Mouse (Mus musculus) neural tube, embryonic 13.5 days (tissue): ENCODE measurements around the gene Irs3. TPM values are rescaled to one million over a fixed set of nuclear protein-coding genes. Genes with fewer than 3 reads are reported as not detected.

Experiments used
- ATAC-seq: fragments of 200-750 bp; cut with Nextera tagmentation; 2 replicates; pipeline ENCODE4 v1.8.0; 2017; ENCODE audit warnings: low read depth, mild to moderate bottlenecking, moderate TSS enrichment, moderate library complexity
- H3K27ac ChIP-seq: fragments of 300-500 bp; sonication (generic); replicated peaks from 2 replicates; pipeline ENCODE4 v1.5.1; 2015; ENCODE audit warnings: moderate library complexity, mild to moderate bottlenecking, inconsistent platforms
- H3K27me3 ChIP-seq: fragments of 300-500 bp; sonication (generic); 2 replicates; pipeline ENCODE4 v1.6.1; 2015; ENCODE audit warnings: mild to moderate bottlenecking, inconsistent platforms
- H3K36me3 ChIP-seq: fragments of 300-500 bp; sonication (generic); 2 replicates; pipeline ENCODE4 v1.6.1; 2015; ENCODE audit warnings: mild to moderate bottlenecking, inconsistent platforms
- H3K4me1 ChIP-seq: fragments of 300-500 bp; sonication (generic); replicated peaks from 2 replicates; pipeline ENCODE4 v1.6.1; 2015; ENCODE audit warnings: inconsistent platforms
- H3K4me2 ChIP-seq: fragments of 300-500 bp; sonication (generic); 2 replicates; pipeline ENCODE4 v1.6.1; 2015; ENCODE audit warnings: inconsistent platforms, mild to moderate bottlenecking, moderate library complexity
- H3K4me3 ChIP-seq: fragments of 300-500 bp; sonication (generic); 2 replicates; pipeline ENCODE4 v1.5.1; 2015; ENCODE audit warnings: mild to moderate bottlenecking, inconsistent platforms
- H3K9ac ChIP-seq: fragments of 300-500 bp; sonication (generic); 2 replicates; pipeline ENCODE4 v1.6.1; 2015; ENCODE audit warnings: moderate library complexity, mild to moderate bottlenecking, inconsistent platforms
- H3K9me3 ChIP-seq: fragments of 300-500 bp; sonication (generic); 2 replicates; pipeline ENCODE4 v1.6.1; 2016; ENCODE audit warnings: inconsistent platforms
- WGBS: fragments of 180-500 bp; shearing (Covaris S2); methylation state at CpG from one replicate; pipeline ENCODE4 v1.1.7; 2015; 5-methylcytosine and 5-hydroxymethylcytosine counted together
- polyA plus RNA-seq: library from polyadenylated mRNA; unstranded; fragments of >200 nt; fragmentation: Nextera tagmentation; extraction: Ambion mirVana; gene quantifications from 2 replicates; pipeline ENCODE4 v1.2.1, GENCODE M21; 2015

Irs3 gene
- polyA plus RNA-seq, 1 experiment from 2014 or later, result 0.20 TPM

DNA sequence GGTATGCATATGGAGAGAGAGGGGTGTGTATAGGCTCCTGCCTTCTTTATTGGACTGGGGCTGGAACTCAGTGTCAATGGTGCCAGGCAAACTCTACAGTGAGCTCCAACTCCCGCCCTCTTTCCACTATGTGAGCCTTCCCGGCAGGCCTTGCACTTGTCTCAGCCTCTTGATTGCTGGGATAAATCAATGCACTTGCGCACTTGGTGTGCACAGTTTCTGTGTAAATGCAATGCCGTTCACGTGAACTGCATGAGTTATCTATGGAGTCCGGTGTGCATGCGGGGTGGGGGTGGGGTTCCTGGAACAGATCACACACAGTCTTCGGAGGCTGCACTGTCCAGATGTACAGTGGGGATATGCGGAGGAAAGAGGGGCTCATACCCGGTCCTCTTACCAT lies 7.9 kb upstream of the Irs3 start:
- no peak overlapping the region for H3K4me3 ChIP-seq
- H3K9me3 ChIP-seq, result no peaks in the 10 kb centered on the region
- H3K9ac ChIP-seq, result no peak overlapping the region
- H3K4me2 ChIP-seq, result no peak overlapping the region
- H3K4me1 ChIP-seq, result peaks cover 17% of the 10 kb centered on the region
- 92% methylated on average over 10 of the region's 10 CpGs for WGBS
- peaks cover 28% of the 10 kb centered on the region for H3K36me3 ChIP-seq
- ATAC-seq, result no peak
- no peak overlapping the region for H3K27ac ChIP-seq
- no peaks in the 10 kb centered on the region for H3K27me3 ChIP-seq

DNA sequence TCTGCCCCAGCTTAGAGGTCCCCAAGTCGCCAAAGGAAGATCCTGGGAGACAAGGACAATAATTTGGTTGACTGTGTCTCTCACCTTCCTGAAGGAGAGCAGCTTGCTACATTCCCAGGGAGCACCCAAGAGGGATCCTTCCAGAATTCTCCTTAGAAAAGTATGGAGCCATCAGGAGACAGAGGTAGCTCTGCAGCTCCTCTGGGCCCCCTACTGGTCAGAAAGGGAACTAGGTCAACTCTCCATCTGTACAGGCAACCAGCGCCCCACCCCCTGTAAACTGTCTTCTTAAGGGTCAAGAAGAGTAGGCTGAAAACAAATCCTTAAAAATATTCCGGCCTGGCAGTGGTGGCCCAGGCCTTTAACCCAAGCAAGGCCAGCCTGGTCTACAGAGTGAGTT lies 7.0 kb upstream of the Irs3 start:
- no peak overlapping the region for H3K27ac ChIP-seq

DNA sequence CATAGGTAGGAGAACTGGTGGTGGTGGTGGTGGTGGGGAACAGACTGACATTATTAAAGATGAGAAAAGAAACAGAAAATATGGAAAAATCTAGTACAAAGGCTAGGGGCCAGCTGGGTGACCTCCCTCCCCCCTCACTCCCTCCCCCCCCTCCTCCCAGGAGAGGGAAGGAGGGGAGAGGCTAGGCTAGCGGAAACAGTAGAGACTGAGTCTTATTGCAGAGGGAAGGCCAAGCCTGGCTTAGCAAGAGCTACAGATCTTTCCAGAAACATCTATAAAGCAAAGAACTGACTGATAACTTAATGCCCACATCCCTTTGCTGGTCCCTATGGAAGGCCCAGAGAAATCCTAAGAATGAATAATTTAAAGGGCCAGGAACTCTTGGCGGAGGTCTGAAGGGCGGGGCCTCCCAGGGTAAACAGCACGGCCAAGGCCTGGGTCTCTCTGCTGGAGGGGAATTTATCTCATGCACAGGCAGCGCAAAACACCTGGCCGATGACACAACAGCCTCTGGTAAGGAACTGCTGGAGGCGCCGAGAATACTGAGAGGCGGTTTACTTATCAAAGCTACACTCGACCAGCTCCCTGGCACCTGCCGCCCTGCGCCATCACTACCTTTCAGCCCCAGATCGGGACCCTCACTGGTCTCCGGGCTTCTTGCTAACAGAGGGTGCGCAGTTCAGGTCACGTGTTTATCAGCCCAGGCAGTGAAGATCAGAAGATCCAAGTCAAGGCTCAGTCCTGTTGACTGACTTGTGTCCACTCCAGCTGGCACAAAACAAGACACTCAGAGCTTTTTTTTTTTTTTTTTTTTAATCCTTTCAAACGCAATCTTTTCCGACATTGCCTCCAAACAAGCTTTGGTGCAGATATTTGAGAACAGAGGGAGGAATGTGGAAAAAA lies 4.4 kb upstream of the Irs3 start:
- Histone ChIP-seq H3K27ac (no peak overlapping the region), H3K4me3 (no peak overlapping the region), H3K4me1 (peaks cover 32% of the 10 kb centered on the region), H3K9ac (no peak overlapping the region), H3K4me2 (peak overlapping the region; percentile 18; the same call in 1 of the 2 replicates), H3K9me3 (no peaks in the 10 kb centered on the region), H3K36me3 (peaks cover 18% of the 10 kb centered on the region), H3K27me3 (peaks cover 24% of the 10 kb centered on the region)
- WGBS, result 19% methylated on average over 18 of the region's 18 CpGs
- ATAC-seq, result no peak

More for the DNA sequence above, 7.0 kb upstream of the Irs3 start:
- H3K9me3 ChIP-seq, result no peaks in the 10 kb centered on the region
- no peaks in the 10 kb centered on the region for H3K27me3 ChIP-seq
- 27% methylated on average over 3 of the region's 3 CpGs for WGBS
- no peak overlapping the region for H3K4me2 ChIP-seq
- H3K4me1 ChIP-seq, result peaks cover 22% of the 10 kb centered on the region
- no peak overlapping the region for H3K9ac ChIP-seq
- H3K36me3 ChIP-seq, result peaks cover 23% of the 10 kb centered on the region
- no peak overlapping the region for H3K4me3 ChIP-seq
- no peak for ATAC-seq

DNA sequence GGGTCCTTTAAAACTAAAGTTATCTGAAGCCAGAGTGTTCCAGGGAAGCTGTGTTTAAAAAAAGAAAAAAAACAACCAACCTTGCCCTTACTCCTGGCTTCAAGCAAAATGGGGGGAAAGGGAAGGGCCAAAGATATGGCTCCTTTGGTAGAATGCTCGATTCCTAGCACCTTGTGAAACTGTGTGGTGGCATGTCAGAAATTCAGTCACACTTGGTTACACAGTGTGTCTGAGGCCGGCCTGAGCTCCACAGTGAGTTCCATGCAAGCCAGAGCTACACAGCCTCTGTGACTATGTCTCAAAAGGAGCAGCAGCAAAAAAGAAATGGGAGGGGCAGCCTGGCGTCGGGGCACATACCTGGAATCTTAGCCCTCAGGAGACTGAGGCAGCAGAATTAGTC lies 3.7 kb upstream of the Irs3 start:
- Histone ChIP-seq H3K4me1 (peaks cover 34% of the 10 kb centered on the region), H3K27ac (no peak overlapping the region), H3K36me3 (peaks cover 13% of the 10 kb centered on the region), H3K4me2 (no peak overlapping the region), H3K9ac (no peak overlapping the region), H3K9me3 (no peaks in the 10 kb centered on the region), H3K27me3 (peaks cover 31% of the 10 kb centered on the region), H3K4me3 (no peak overlapping the region)
- no peak for ATAC-seq
- WGBS, result 51% methylated on average over 4 of the region's 4 CpGs

DNA sequence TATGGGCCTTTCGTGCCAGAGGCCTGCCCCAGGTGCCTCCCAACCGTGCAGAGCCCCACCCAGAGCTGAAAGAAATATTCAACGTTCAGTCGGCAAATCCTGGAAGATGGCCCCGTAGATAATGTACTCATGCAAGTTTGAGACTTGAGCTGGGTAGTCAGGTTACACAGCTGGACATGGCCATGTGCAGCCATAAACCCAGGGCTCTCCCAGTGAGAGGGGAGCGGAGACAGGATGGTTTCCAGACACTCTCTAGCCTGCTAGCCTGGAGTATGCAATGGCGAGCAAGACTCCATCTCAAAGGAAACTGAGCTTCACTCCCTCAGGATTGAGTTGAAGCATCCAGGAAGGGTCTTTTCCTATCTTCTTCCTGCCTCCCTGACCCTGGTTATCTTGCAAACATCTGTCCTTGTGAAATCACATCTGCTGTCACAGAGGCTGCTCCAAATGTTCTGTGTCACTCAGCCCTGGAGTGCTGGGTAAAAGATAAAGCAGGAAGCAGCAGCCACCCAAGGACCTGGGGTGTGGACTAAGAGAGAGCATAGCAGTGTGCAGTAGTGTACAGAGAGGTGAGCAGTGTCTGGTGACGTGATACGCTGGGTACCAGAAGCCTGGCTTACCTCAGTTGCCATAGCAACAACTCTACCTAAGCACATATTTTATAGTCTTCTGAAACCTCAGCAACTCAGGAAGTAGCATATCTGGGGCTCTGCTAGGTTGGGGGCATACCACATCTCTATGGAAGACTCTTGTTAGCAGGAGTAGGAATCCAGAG lies 2.5 kb upstream of the Irs3 start:
- no peak overlapping the region for H3K27ac ChIP-seq
- no peak overlapping the region for H3K4me3 ChIP-seq
- peaks cover 43% of the 10 kb centered on the region for H3K27me3 ChIP-seq
- no peak overlapping the region for H3K9ac ChIP-seq
- 67% methylated on average over 9 of the region's 9 CpGs for WGBS
- 0 out of 2 replicates have a peak, but pooled peaks have one; percentile 50 for ATAC-seq
- H3K36me3 ChIP-seq, result peaks cover 12% of the 10 kb centered on the region
- H3K9me3 ChIP-seq, result no peaks in the 10 kb centered on the region
- H3K4me1 ChIP-seq, result peaks cover 34% of the 10 kb centered on the region
- H3K4me2 ChIP-seq, result no peak overlapping the region

DNA sequence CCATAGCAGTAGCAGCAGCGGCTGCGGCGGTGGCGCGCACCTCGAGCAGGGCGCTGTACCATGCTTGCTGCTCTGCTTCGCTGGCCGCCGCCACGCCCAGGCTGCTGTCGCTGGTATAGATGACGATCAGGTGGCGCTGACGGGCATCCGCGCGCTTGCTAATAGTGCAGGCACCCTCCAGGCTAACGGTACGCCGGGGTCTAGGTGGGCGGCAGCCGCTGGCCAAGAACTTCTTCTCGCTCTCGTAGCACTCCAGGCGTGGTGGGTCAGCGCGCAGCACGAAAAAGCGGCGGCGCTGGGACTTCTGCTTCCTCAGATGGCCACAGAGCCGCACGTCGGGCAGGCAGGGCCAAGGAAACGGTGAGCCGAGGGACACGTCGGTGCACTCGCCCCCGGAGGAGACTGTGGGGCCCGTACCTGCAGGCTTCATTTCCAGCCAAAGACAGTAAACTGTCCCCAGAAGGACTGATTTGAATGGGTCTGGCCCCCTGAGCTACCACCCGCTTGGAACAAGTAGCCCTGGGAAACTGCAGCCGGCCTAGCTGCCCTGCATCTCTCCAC lies 343 bp downstream of the Irs3 start:
- Histone ChIP-seq H3K4me3 (peak overlapping the region; percentile 30), H3K27ac (no peak overlapping the region), H3K36me3 (peaks cover 26% of the 10 kb centered on the region), H3K4me2 (peak overlapping the region; percentile 49), H3K9me3 (no peaks in the 10 kb centered on the region), H3K27me3 (peaks cover 43% of the 10 kb centered on the region), H3K9ac (peak overlapping the region; percentile 52), H3K4me1 (peaks cover 33% of the 10 kb centered on the region)
- ATAC-seq, result no peak
- WGBS, result 2% methylated on average over 44 of the region's 44 CpGs

DNA sequence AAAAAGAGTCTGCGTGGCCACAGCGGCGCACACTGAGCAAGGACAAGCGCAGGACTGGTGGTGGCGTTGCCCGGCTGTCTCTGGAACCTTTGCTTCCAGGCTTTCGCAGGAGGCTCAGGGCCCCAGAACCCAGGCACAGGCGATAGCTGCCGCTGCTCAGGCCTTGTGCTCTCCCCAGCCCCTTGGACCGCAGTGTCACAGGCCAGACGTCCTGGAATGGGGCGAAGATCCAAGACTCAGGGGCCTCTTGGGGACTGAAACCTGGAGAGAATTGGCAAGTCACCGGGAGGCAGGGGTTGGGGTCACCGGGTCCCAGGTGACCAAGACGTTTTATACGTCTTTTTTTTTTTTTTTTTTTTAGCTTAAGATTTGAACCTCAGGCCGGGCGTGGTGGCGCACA lies 1.0 kb downstream of the Irs3 start:
- 43% methylated on average over 19 of the region's 19 CpGs for WGBS

DNA sequence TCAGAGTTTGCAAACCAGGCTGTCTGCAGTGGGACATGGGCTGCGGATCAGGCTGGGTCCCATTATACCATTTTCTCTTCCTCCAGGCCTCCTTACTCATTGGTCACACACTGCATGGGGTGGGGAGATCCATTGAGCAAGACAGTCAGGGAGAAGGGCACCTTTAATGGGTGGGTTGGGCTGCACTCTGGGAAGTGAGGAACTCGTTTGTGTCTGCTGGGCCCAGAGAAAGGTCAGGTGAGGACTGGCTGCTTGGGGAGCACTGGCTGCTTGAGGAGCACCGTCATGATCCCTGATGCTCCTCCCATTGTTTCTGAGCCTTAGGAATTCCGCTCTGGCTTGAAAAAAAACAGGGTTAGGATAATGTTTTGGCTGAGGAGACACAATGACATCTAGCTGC lies 2.6 kb downstream of the Irs3 start:
- no peak overlapping the region for H3K9ac ChIP-seq
- no peak for ATAC-seq
- peaks cover 49% of the 10 kb centered on the region for H3K36me3 ChIP-seq
- peaks cover 12% of the 10 kb centered on the region; the same call in 1 of the 2 replicates for H3K4me1 ChIP-seq
- H3K27me3 ChIP-seq, result peaks cover 43% of the 10 kb centered on the region
- H3K4me2 ChIP-seq, result no peak overlapping the region
- H3K27ac ChIP-seq, result no peak overlapping the region
- no peak overlapping the region for H3K4me3 ChIP-seq
- no peaks in the 10 kb centered on the region for H3K9me3 ChIP-seq
- WGBS, result 44% methylated on average over 4 of the region's 4 CpGs

More for the DNA sequence above, 1.0 kb downstream of the Irs3 start:
- no peak overlapping the region for H3K9ac ChIP-seq
- no peak overlapping the region for H3K4me2 ChIP-seq
- ATAC-seq, result no peak
- H3K4me1 ChIP-seq, result peaks cover 26% of the 10 kb centered on the region
- H3K27ac ChIP-seq, result no peak overlapping the region
- H3K4me3 ChIP-seq, result no peak overlapping the region
- H3K27me3 ChIP-seq, result peaks cover 43% of the 10 kb centered on the region
- H3K36me3 ChIP-seq, result peaks cover 33% of the 10 kb centered on the region
- no peaks in the 10 kb centered on the region for H3K9me3 ChIP-seq

DNA sequence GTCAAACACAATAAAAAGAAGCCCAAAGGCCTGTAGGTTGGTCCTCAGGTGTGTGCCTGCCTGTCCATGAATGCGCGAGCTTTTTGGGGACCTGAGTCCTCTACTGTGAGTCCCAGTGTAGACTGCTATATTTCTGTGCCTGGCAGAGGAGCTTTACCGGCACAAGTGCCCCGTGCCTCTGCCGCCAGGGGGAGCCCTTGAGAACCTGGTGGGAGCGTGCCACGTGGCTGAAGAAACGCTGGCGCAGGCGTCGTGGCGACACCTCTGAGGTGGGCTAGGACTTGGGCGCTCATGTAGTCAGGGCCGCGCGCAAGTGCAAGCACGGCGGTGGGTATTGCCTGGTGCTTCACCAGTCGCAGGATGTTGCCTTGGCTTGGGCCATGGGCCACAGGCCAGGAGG lies 4.5 kb downstream of the Irs3 start, which contains the start of gene Sap25:
Sap25 (plus strand) TSS at position 281 of the 400 bp plus-strand sequence.
- Histone ChIP-seq H3K4me3 (no peak within 1 kb of the TSS), H3K9ac (no peak within 1 kb of the TSS), H3K36me3 (peaks cover 67% of the 10 kb centered on the region), H3K27ac (no peak within 1 kb of the TSS), H3K27me3 (peaks cover 30% of the 10 kb centered on the region), H3K4me2 (no peak within 1 kb of the TSS), H3K4me1 (peaks cover 12% of the 10 kb centered on the region; the same call in 1 of the 2 replicates), H3K9me3 (no peaks in the 10 kb centered on the region)
- WGBS, result 90% methylated on average over 19 of the region's 19 CpGs
- no peak for ATAC-seq

DNA sequence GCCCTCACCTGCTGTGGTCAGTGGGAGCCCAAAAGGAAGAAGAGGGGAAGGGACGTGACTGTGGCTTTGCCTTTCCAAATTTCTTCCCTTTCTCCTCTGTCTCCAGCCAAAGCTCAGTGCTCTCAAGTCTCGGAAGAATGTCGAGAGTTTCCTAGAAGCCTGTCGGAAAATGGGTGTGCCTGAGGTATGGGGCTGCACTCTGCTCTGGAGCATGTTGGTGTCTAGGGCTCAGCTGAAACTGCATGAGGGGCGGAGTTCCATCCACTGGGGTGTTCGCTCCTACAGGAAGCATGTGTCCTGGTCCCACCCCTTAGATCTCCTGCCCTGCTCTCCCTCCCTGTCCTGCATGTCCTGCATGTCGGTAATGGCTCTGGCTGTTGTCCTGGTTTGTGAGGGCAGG lies 6.0 kb downstream of the Irs3 start:
- H3K9me3 ChIP-seq, result no peaks in the 10 kb centered on the region
- no peak overlapping the region for H3K4me3 ChIP-seq
- H3K4me2 ChIP-seq, result no peak overlapping the region
- H3K27ac ChIP-seq, result no peak overlapping the region
- peaks cover 79% of the 10 kb centered on the region for H3K36me3 ChIP-seq
- H3K27me3 ChIP-seq, result peaks cover 14% of the 10 kb centered on the region
- H3K4me1 ChIP-seq, result no peaks in the 10 kb centered on the region
- 80% methylated on average over 7 of the region's 7 CpGs for WGBS
- no peak overlapping the region for H3K9ac ChIP-seq
- ATAC-seq, result no peak

DNA sequence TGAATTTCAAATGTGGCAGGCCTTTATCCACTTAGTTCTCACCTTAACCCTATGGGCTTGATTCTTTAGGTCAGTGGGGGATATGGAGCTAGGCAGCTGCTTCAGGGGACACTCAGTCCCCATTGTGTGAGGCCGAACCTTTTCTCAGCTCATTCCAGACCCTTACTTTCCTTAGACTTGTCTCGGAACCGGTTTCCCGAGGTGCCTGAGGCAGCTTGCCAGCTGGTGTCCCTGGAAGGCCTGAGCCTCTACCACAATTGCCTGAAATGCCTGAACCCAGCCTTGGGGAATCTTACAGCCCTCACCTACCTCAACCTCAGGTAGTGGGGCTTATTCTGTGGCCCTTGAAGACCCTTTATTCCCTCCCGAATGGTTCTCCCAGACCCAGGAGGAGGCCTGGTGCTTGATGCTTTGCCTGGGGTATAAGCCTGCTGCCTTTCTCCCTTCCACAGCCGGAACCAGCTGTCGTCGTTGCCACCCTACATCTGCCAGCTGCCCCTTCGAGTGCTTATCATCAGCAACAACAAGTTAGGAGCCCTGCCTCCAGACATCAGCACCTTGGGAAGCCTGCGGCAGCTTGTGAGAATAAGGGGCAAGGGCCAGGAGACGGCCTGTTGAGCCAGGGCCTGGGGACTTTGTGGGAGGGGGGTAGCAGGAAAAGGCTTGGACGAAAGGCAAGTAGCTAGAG lies 12.0 kb downstream of the Irs3 start:
- peak overlapping the region; percentile 32; the same call in 1 of the 2 replicates for H3K9ac ChIP-seq
- peaks cover 47% of the 10 kb centered on the region for H3K36me3 ChIP-seq
- no peaks in the 10 kb centered on the region for H3K27me3 ChIP-seq

More for the DNA sequence above, 12.0 kb downstream of the Irs3 start:
- Histone ChIP-seq H3K4me3 (no peak overlapping the region), H3K4me1 (peaks cover 38% of the 10 kb centered on the region), H3K27ac (no peak overlapping the region), H3K4me2 (no peak overlapping the region), H3K9me3 (no peaks in the 10 kb centered on the region)
- WGBS, result 78% methylated on average over 12 of the region's 12 CpGs
- no peak for ATAC-seq
